Mouse (Mus musculus) heart, embryonic 10.5 days (tissue): ENCODE data around the gene Ptgir. TPM values are rescaled to one million over a fixed set of nuclear protein-coding genes. Genes with fewer than 3 reads are reported as not detected.

ENCODE experiments used
- DNase-seq: peaks from one replicate; pipeline ENCODE4 v3.0.0-alpha.2; 2017; ENCODE audit warnings: low spot score
- H3K27ac ChIP-seq: fragments of 300-500 bp; sonication (generic); 2 replicates; pipeline ENCODE4 v1.5.1; 2016; ENCODE audit warnings: mild to moderate bottlenecking
- H3K27me3 ChIP-seq: fragments of 300-500 bp; sonication (generic); 2 replicates; pipeline ENCODE4 v1.6.1; 2016; ENCODE audit warnings: mild to moderate bottlenecking; ENCODE audit not compliant: poor library complexity, insufficient read depth, severe bottlenecking
- H3K36me3 ChIP-seq: fragments of 300-500 bp; sonication (generic); 2 replicates; pipeline ENCODE4 v1.6.1; 2016; ENCODE audit warnings: mild to moderate bottlenecking, moderate library complexity
- H3K4me1 ChIP-seq: fragments of 300-500 bp; sonication (generic); 2 replicates; pipeline ENCODE4 v1.6.1; 2016; ENCODE audit warnings: mild to moderate bottlenecking
- H3K4me3 ChIP-seq: fragments of 300-500 bp; sonication (generic); 2 replicates; pipeline ENCODE4 v1.5.1; 2016; ENCODE audit warnings: mild to moderate bottlenecking, moderate library complexity
- H3K9me3 ChIP-seq: fragments of 300-500 bp; sonication (generic); 2 replicates; pipeline ENCODE4 v1.6.1; 2016; ENCODE audit warnings: mild to moderate bottlenecking, moderate library complexity
- WGBS: fragments of 180-500 bp; shearing (Covaris S2); methylation state at CpG from one replicate; pipeline ENCODE4 v1.1.7; 2016; 5-methylcytosine and 5-hydroxymethylcytosine counted together
- polyA plus RNA-seq: library from polyadenylated mRNA; unstranded; fragments of >200 nt; fragmentation: Nextera tagmentation; extraction: Ambion mirVana; gene quantifications from 2 replicates; pipeline ENCODE4 v1.2.1, GENCODE M21; 2016

Gene Ptgir
- polyA plus RNA-seq, 1 experiment from 2014 or later: 0.51 TPM

- no peak for DNase-seq
- Histone ChIP-seq H3K9me3 (no peaks in the 10 kb centered on the region), H3K27me3 (no peaks in the 10 kb centered on the region), H3K27ac (no peak overlapping the region), H3K4me3 (no peak overlapping the region), H3K36me3 (no peaks in the 10 kb centered on the region), H3K4me1 (peaks cover 7% of the 10 kb centered on the region; the same call in 1 of the 2 replicates)
- 72% methylated on average over 17 of the region's 17 CpGs for WGBS
Measured at GRCm38 (mm10) chr7:16938117-16938791, 32.0 kb downstream of the Ptgir start.

- DNase-seq: no peak
- Histone ChIP-seq H3K27ac (peak overlapping the region; percentile 48; the same call in 1 of the 2 replicates), H3K4me3 (no peak overlapping the region), H3K4me1 (peaks cover 20% of the 10 kb centered on the region), H3K9me3 (no peaks in the 10 kb centered on the region), H3K27me3 (peaks cover 10% of the 10 kb centered on the region), H3K36me3 (no peaks in the 10 kb centered on the region)
- 37% methylated on average over 7 of the region's 7 CpGs for WGBS
Measured at GRCm38 (mm10) chr7:16940292-16940691, 34.0 kb downstream of the Ptgir start.

GRCm38 (mm10) chr7:16942861-16943260, 36.6 kb downstream of the Ptgir start:
- Histone ChIP-seq H3K4me1 (peaks cover 46% of the 10 kb centered on the region), H3K9me3 (no peaks in the 10 kb centered on the region), H3K4me3 (no peak overlapping the region), H3K27ac (no peak overlapping the region), H3K36me3 (no peaks in the 10 kb centered on the region), H3K27me3 (peaks cover 35% of the 10 kb centered on the region)
- no peak for DNase-seq
- WGBS: 69% methylated on average over 4 of the region's 4 CpGs

GRCm38 (mm10) chr7:16944061-16944807, 37.9 kb downstream of the Ptgir start, which contains the start of gene Pnmal2:
Gene Pnmal2 (plus strand): TSS chr7:16944682.
- Histone ChIP-seq H3K4me1 (peaks cover 52% of the 10 kb centered on the region), H3K27ac (peak within 1 kb of the TSS; percentile 83), H3K9me3 (no peaks in the 10 kb centered on the region)

GRCm38 (mm10) chr7:16944808-16945315, 38.6 kb downstream of the Ptgir start:
- no peak for DNase-seq
- peak overlapping the region; percentile 71 for H3K4me3 ChIP-seq
- peaks cover 55% of the 10 kb centered on the region for H3K27me3 ChIP-seq
- H3K36me3 ChIP-seq: no peaks in the 10 kb centered on the region
- H3K27ac ChIP-seq: peak overlapping the region; percentile 83
- peaks cover 53% of the 10 kb centered on the region for H3K4me1 ChIP-seq
- no peaks in the 10 kb centered on the region for H3K9me3 ChIP-seq
- under 1% methylated on average over 22 of the region's 22 CpGs for WGBS

More at GRCm38 (mm10) chr7:16944061-16944807, 37.9 kb downstream of the Ptgir start, which contains the start of gene Pnmal2:
- Histone ChIP-seq H3K4me3 (peak within 1 kb of the TSS; percentile 71), H3K27me3 (peaks cover 49% of the 10 kb centered on the region), H3K36me3 (no peaks in the 10 kb centered on the region)
- WGBS: 16% methylated on average over 36 of the region's 36 CpGs
- peak; percentile 94 for DNase-seq

GRCm38 (mm10) chr7:16945419-16945818, 39.1 kb downstream of the Ptgir start:
- no peak for DNase-seq
- Histone ChIP-seq H3K9me3 (no peaks in the 10 kb centered on the region), H3K4me3 (peak overlapping the region; percentile 71), H3K4me1 (peaks cover 53% of the 10 kb centered on the region), H3K36me3 (no peaks in the 10 kb centered on the region), H3K27me3 (peaks cover 56% of the 10 kb centered on the region), H3K27ac (no peak overlapping the region)
- 6% methylated on average over 17 of the region's 17 CpGs for WGBS

- peaks cover 56% of the 10 kb centered on the region for H3K27me3 ChIP-seq
- H3K4me1 ChIP-seq: peaks cover 56% of the 10 kb centered on the region
- no peaks in the 10 kb centered on the region for H3K36me3 ChIP-seq
- no peaks in the 10 kb centered on the region for H3K9me3 ChIP-seq
- WGBS: 2% methylated on average over 53 of the region's 53 CpGs
- H3K27ac ChIP-seq: peak overlapping the region; percentile 65; the same call in 1 of the 2 replicates
- no peak for DNase-seq
- H3K4me3 ChIP-seq: peak overlapping the region; percentile 58
Measured at GRCm38 (mm10) chr7:16946441-16947348, 40.4 kb downstream of the Ptgir start.

- H3K36me3 ChIP-seq: no peaks in the 10 kb centered on the region
- 0 out of 2 replicates have a peak overlapping the region, but pooled peaks have one; percentile 65 for H3K27ac ChIP-seq
- peaks cover 56% of the 10 kb centered on the region for H3K4me1 ChIP-seq
- WGBS: 19% methylated on average over 21 of the region's 22 CpGs
- no peak for DNase-seq
- peaks cover 56% of the 10 kb centered on the region for H3K27me3 ChIP-seq
- H3K4me3 ChIP-seq: peak overlapping the region; percentile 58
- H3K9me3 ChIP-seq: no peaks in the 10 kb centered on the region
Measured at GRCm38 (mm10) chr7:16947349-16947895, 41.1 kb downstream of the Ptgir start.

GRCm38 (mm10) chr7:16947959-16948361, 41.7 kb downstream of the Ptgir start:
- DNase-seq: no peak
- H3K9me3 ChIP-seq: no peaks in the 10 kb centered on the region
- H3K36me3 ChIP-seq: no peaks in the 10 kb centered on the region
- peaks cover 56% of the 10 kb centered on the region for H3K4me1 ChIP-seq
- H3K27me3 ChIP-seq: peaks cover 56% of the 10 kb centered on the region
- H3K27ac ChIP-seq: no peak overlapping the region
- peak overlapping the region; percentile 58 for H3K4me3 ChIP-seq
- WGBS: 8% methylated on average over 4 of the region's 4 CpGs

- no peak for DNase-seq
- Histone ChIP-seq H3K36me3 (no peaks in the 10 kb centered on the region), H3K27me3 (peaks cover 56% of the 10 kb centered on the region), H3K9me3 (no peaks in the 10 kb centered on the region), H3K4me1 (peaks cover 55% of the 10 kb centered on the region), H3K4me3 (no peak overlapping the region), H3K27ac (no peak overlapping the region)
- 49% methylated on average over 8 of the region's 8 CpGs for WGBS
Measured at GRCm38 (mm10) chr7:16948923-16949458, 42.7 kb downstream of the Ptgir start.

GRCm38 (mm10) chr7:16949908-16950841, 43.9 kb downstream of the Ptgir start:
- WGBS: 12% methylated on average over 29 of the region's 29 CpGs
- Histone ChIP-seq H3K36me3 (no peaks in the 10 kb centered on the region), H3K27ac (peak overlapping the region; percentile 56), H3K4me3 (peak overlapping the region; percentile 49), H3K4me1 (peaks cover 44% of the 10 kb centered on the region), H3K9me3 (no peaks in the 10 kb centered on the region), H3K27me3 (peaks cover 47% of the 10 kb centered on the region)
- peak; percentile 91 for DNase-seq
